Mouse (Mus musculus): Measurements from ENCODE around the gene Prss29.

Gene Prss29

GRCm38 (mm10) chr17:25318354-25318753 lies at the start of gene Prss29:
Gene Prss29, plus strand, starts transcription at chr17:25318654.
- DNase-seq = no peak

- DNase-seq = no peak
Observed at GRCm38 (mm10) chr17:25270795-25271335, 47.6 kb upstream of the Prss29 start.

- no peak for DNase-seq
Observed at GRCm38 (mm10) chr17:25272326-25272725, 46.1 kb upstream of the Prss29 start.

GRCm38 (mm10) chr17:25272951-25273705 lies 45.3 kb upstream of the Prss29 start:
- DNase-seq = peak; percentile 91

GRCm38 (mm10) chr17:25273706-25274501 lies 44.5 kb upstream of the Prss29 start:
- DNase-seq = peak; percentile 95

GRCm38 (mm10) chr17:25274571-25275346 lies 43.7 kb upstream of the Prss29 start, which contains the start of gene Ube2i:
Gene Ube2i, minus strand, starts transcription at chr17:25274622.
- no peak for DNase-seq

- no peak for DNase-seq
Observed at GRCm38 (mm10) chr17:25275833-25276232, 42.6 kb upstream of the Prss29 start.

- no peak for DNase-seq
Observed at GRCm38 (mm10) chr17:25282133-25282532, 36.3 kb upstream of the Prss29 start.

GRCm38 (mm10) chr17:25285033-25285432 lies 33.4 kb upstream of the Prss29 start:
- peak; percentile 74 for DNase-seq

- no peak for DNase-seq
Observed at GRCm38 (mm10) chr17:25288842-25289241, 29.6 kb upstream of the Prss29 start.

GRCm38 (mm10) chr17:25290411-25290810 lies 28.0 kb upstream of the Prss29 start:
- DNase-seq = no peak

- no peak for DNase-seq
Observed at GRCm38 (mm10) chr17:25293495-25293894, 25.0 kb upstream of the Prss29 start.

- DNase-seq = no peak
Observed at GRCm38 (mm10) chr17:25294111-25294510, 24.3 kb upstream of the Prss29 start.

- DNase-seq = no peak
Observed at GRCm38 (mm10) chr17:25298094-25298493, 20.4 kb upstream of the Prss29 start, which contains the start of gene Prss34. Gene Prss34, plus strand, starts transcription at chr17:25298394.

- DNase-seq = no peak
Observed at GRCm38 (mm10) chr17:25308346-25308745, 10.1 kb upstream of the Prss29 start, which contains the start of gene Prss28. Gene Prss28, plus strand, starts transcription at chr17:25308646.

- DNase-seq = no peak
Observed at GRCm38 (mm10) chr17:25320819-25321218, 2.4 kb downstream of the Prss29 start.

GRCm38 (mm10) chr17:25322930-25323329 lies 4.5 kb downstream of the Prss29 start:
- DNase-seq = no peak

- no peak for DNase-seq
Observed at GRCm38 (mm10) chr17:25332321-25332720, 13.9 kb downstream of the Prss29 start.

- DNase-seq = peak; percentile 11
Observed at GRCm38 (mm10) chr17:25333943-25334342, 15.5 kb downstream of the Prss29 start.

GRCm38 (mm10) chr17:25338218-25338617 lies 19.8 kb downstream of the Prss29 start:
- no peak for DNase-seq

- no peak for DNase-seq
Observed at GRCm38 (mm10) chr17:25340003-25340402, 21.5 kb downstream of the Prss29 start.

- no peak for DNase-seq
Observed at GRCm38 (mm10) chr17:25341490-25341889, 23.0 kb downstream of the Prss29 start.

- DNase-seq = no peak
Observed at GRCm38 (mm10) chr17:25345462-25345861, 27.0 kb downstream of the Prss29 start, which contains the start of gene Tpsab1. Gene Tpsab1, minus strand, starts transcription at chr17:25345562.
